Mouse (Mus musculus) intestine, postnatal 0 days (tissue): ENCODE data around the gene Fut11. TPM values are rescaled to one million over a fixed set of nuclear protein-coding genes. Genes with fewer than 3 reads are reported as not detected.
A peak's percentile ranks its signal among the peaks of the same experiment; 100 is the strongest.

Source experiments
- ATAC-seq: fragments of 200-750 bp; cut with Nextera tagmentation; 2 replicates; pipeline ENCODE4 v1.8.0; 2017; ENCODE audit warnings: mild to moderate bottlenecking, moderate TSS enrichment, moderate library complexity
- H3K27ac ChIP-seq: fragments of 300-500 bp; sonication (generic); 2 replicates; pipeline ENCODE4 v1.5.1; 2014; ENCODE audit warnings: mild to moderate bottlenecking, low read depth, low read length, moderate library complexity
- H3K27me3 ChIP-seq: fragments of 300-500 bp; sonication (generic); replicated peaks from 2 replicates; pipeline ENCODE4 v1.6.1; 2014; ENCODE audit warnings: low read length, mixed read lengths; ENCODE audit not compliant: control insufficient read depth, insufficient read depth
- H3K36me3 ChIP-seq: fragments of 300-500 bp; sonication (generic); 2 replicates; pipeline ENCODE4 v1.6.1; 2014; ENCODE audit warnings: mild to moderate bottlenecking, moderate library complexity; ENCODE audit not compliant: control insufficient read depth, insufficient read depth
- H3K4me1 ChIP-seq: fragments of 300-500 bp; sonication (generic); replicated peaks from 2 replicates; pipeline ENCODE4 v1.6.1; 2014; ENCODE audit warnings: antibody characterized with exemption, low read length, mixed read lengths; ENCODE audit not compliant: control insufficient read depth, insufficient read depth
- H3K4me2 ChIP-seq: fragments of 300-500 bp; sonication (generic); replicated peaks from 2 replicates; pipeline ENCODE4 v1.6.1; 2014; ENCODE audit warnings: low read depth, mild to moderate bottlenecking, moderate library complexity
- H3K4me3 ChIP-seq: fragments of 300-500 bp; sonication (generic); 2 replicates; pipeline ENCODE4 v1.5.1; 2014; ENCODE audit warnings: low read depth, low read length
- H3K9ac ChIP-seq: fragments of 300-500 bp; sonication (generic); 2 replicates; pipeline ENCODE4 v1.6.1; 2014; ENCODE audit warnings: mild to moderate bottlenecking, low read depth, low read length
- H3K9me3 ChIP-seq: fragments of 300-500 bp; sonication (generic); 2 replicates; pipeline ENCODE4 v1.6.1; 2016; ENCODE audit warnings: mixed run types; ENCODE audit not compliant: control insufficient read depth
- CTCF ChIP-seq: sonication (generic); IDR thresholded peaks from 2 replicates; pipeline ENCODE4 v1.5.1; 2016; ENCODE audit warnings: low read depth, mild to moderate bottlenecking, control low read depth, antibody characterized with exemption, moderate library complexity
- WGBS: fragments of 180-500 bp; shearing (Covaris S2); extraction: QIAGEN DNeasy Blood & Tissue Kit; methylation state at CpG from one replicate; pipeline ENCODE4 v1.1.7; 2014; 5-methylcytosine and 5-hydroxymethylcytosine counted together
- polyA plus RNA-seq: library from polyadenylated mRNA; unstranded; fragments of >200 nt; fragmentation: Nextera tagmentation; extraction: Ambion mirVana; gene quantifications from 2 replicates; pipeline ENCODE4 v1.2.1, GENCODE M21; 2015

Fut11 gene
- polyA plus RNA-seq, 1 experiment from 2014 or later, result 7.4 TPM

GRCm38 (mm10) chr14:20672990-20673389, 21.8 kb upstream of the Fut11 start:
- Histone ChIP-seq H3K4me1 (no peaks in the 10 kb centered on the region), H3K27ac (no peak overlapping the region), H3K9ac (no peak overlapping the region), H3K9me3 (no peaks in the 10 kb centered on the region), H3K4me2 (no peak overlapping the region), H3K27me3 (no peaks in the 10 kb centered on the region), H3K36me3 (peaks cover 18% of the 10 kb centered on the region; the same call in 1 of the 2 replicates), H3K4me3 (no peak overlapping the region)
- WGBS, result 94% methylated on average over 2 of the region's 2 CpGs
- no peak for ATAC-seq
- TF ChIP-seq CTCF, result peak; percentile 68

GRCm38 (mm10) chr14:20673735-20674063, 21.1 kb upstream of the Fut11 start:
- Histone ChIP-seq H3K4me2 (peak overlapping the region; percentile 75), H3K4me3 (peak overlapping the region; percentile 83), H3K27me3 (no peaks in the 10 kb centered on the region), H3K4me1 (no peaks in the 10 kb centered on the region), H3K9me3 (no peaks in the 10 kb centered on the region), H3K36me3 (peaks cover 25% of the 10 kb centered on the region), H3K27ac (peak overlapping the region; percentile 61; the same call in 1 of the 2 replicates), H3K9ac (peak overlapping the region; percentile 23; the same call in 1 of the 2 replicates)
- peak; percentile 80 for ATAC-seq
- 8% methylated on average over 13 of the region's 13 CpGs for WGBS
- TF ChIP-seq CTCF, result no peak

GRCm38 (mm10) chr14:20674064-20674833, 20.5 kb upstream of the Fut11 start, which contains the start of gene Sec24c:
Gene Sec24c (plus strand): TSS chr14:20674308.
- Histone ChIP-seq H3K9ac (peak within 1 kb of the TSS; percentile 94), H3K9me3 (no peaks in the 10 kb centered on the region), H3K4me1 (no peaks in the 10 kb centered on the region), H3K27me3 (no peaks in the 10 kb centered on the region), H3K36me3 (peaks cover 31% of the 10 kb centered on the region), H3K4me3 (peak within 1 kb of the TSS; percentile 83), H3K27ac (peak within 1 kb of the TSS; percentile 98), H3K4me2 (peak within 1 kb of the TSS; percentile 75)
- TF ChIP-seq CTCF, result no peak
- WGBS, result 2% methylated on average over 43 of the region's 43 CpGs
- ATAC-seq, result peak; percentile 96

GRCm38 (mm10) chr14:20677906-20678305, 16.9 kb upstream of the Fut11 start:
- WGBS, result 79% methylated on average over 4 of the region's 4 CpGs

GRCm38 (mm10) chr14:20681742-20682141, 13.0 kb upstream of the Fut11 start:
- no peak for ATAC-seq
- Histone ChIP-seq H3K27ac (no peak overlapping the region), H3K4me3 (no peak overlapping the region), H3K4me2 (no peak overlapping the region), H3K9me3 (no peaks in the 10 kb centered on the region), H3K4me1 (no peaks in the 10 kb centered on the region), H3K9ac (no peak overlapping the region), H3K36me3 (peaks cover 93% of the 10 kb centered on the region), H3K27me3 (no peaks in the 10 kb centered on the region)
- TF ChIP-seq CTCF, result no peak
- 94% methylated on average over 2 of the region's 2 CpGs for WGBS

More at GRCm38 (mm10) chr14:20677906-20678305, 16.9 kb upstream of the Fut11 start:
- H3K4me1 ChIP-seq, result no peaks in the 10 kb centered on the region
- no peak overlapping the region for H3K4me3 ChIP-seq
- H3K4me2 ChIP-seq, result no peak overlapping the region
- TF ChIP-seq CTCF, result no peak
- H3K9me3 ChIP-seq, result no peaks in the 10 kb centered on the region
- no peaks in the 10 kb centered on the region for H3K27me3 ChIP-seq
- no peak for ATAC-seq
- H3K27ac ChIP-seq, result no peak overlapping the region
- peaks cover 66% of the 10 kb centered on the region for H3K36me3 ChIP-seq
- no peak overlapping the region for H3K9ac ChIP-seq

GRCm38 (mm10) chr14:20682498-20682897, 12.3 kb upstream of the Fut11 start:
- Histone ChIP-seq H3K36me3 (peaks cover 95% of the 10 kb centered on the region), H3K27ac (no peak overlapping the region)

More at GRCm38 (mm10) chr14:20682498-20682897, 12.3 kb upstream of the Fut11 start:
- H3K9ac ChIP-seq, result no peak overlapping the region
- TF ChIP-seq CTCF, result no peak
- H3K27me3 ChIP-seq, result no peaks in the 10 kb centered on the region
- H3K4me1 ChIP-seq, result no peaks in the 10 kb centered on the region
- no peak; the same call in 1 of the 2 replicates for ATAC-seq
- H3K4me2 ChIP-seq, result no peak overlapping the region
- H3K9me3 ChIP-seq, result no peaks in the 10 kb centered on the region
- WGBS, result 65% methylated on average over 3 of the region's 3 CpGs
- H3K4me3 ChIP-seq, result no peak overlapping the region
